Mouse (Mus musculus) right cerebral cortex, postnatal 14 days (tissue): ENCODE results near the gene Galr2.

Experiments used
- DNase-seq: peaks from one replicate; pipeline ENCODE4 v3.0.0; 2022

The Galr2 gene

DNA sequence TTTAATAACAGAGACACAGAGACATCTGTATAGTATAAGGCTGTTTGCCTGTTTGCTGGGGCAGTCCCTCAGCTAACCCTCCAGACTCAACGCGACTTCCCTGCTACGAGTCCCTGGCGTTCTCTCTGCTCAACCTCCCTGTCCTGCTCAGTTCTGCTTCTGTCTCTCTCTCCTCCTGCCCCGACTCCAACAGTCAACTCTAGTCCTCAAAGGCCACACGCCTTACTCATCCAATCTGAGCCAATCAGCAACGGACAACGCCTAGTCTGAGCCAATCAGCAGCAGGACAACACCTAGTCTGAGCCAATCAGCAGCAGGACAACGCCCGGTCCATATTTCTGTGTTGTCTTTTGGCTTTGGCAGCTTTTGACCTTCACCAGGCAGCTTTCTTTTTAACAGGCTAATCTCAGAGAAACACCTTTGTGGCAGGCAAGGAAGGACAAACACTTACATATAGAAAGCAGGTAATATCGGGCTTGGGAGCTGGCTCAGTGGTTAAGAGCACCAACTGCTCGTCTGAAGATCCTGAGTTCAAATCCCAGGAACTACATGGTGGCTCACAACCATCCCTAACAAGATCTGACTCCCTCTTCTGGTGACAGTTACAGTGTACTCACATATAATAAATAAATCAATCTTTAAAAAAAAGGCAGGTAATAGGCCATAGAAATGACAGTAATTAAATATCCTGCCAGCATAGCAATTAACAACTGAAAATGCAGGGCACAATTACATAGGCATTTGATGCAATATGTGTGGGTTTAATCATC, 27.2 kb downstream of the Galr2 start:
- no peak for DNase-seq

DNA sequence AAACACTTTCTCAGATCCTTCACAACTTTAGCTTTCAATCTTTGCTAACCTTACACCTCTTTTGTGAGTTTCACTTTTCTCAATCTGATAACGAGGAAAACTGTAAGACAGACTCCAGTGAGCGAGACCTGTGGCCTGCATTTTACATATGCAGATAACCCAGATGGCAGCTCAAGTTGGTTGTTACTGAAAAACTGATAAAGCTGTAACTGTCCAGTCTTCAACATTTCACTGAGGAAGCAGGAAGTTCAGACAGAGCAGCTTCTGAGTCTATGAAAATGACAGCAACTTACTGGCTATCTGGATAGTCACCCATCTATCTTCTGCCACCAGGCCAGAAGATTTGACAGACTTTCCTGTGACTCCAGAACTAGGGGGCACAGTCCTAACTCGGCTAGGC, 28.9 kb downstream of the Galr2 start:
- no peak for DNase-seq

DNA sequence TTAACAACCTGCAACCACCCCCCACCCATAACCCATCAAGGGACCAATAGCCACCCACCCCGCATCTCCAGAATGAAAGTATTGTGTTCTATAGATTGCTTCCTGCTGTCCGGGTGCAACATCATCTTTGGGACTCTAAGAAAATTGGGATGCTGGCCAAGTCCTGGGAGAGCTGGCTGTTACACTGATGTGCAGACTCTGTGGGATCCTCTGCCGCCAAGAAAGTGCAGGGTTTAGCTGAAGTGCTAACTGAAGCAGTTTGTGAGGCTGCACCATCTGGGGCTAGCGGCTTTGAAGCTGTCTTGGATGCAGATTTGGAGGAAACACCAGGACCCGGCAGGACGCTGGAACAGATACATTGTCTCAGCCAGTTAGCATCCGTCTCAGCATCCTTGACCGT, 30.4 kb downstream of the Galr2 start:
- DNase-seq: peak; percentile 41

DNA sequence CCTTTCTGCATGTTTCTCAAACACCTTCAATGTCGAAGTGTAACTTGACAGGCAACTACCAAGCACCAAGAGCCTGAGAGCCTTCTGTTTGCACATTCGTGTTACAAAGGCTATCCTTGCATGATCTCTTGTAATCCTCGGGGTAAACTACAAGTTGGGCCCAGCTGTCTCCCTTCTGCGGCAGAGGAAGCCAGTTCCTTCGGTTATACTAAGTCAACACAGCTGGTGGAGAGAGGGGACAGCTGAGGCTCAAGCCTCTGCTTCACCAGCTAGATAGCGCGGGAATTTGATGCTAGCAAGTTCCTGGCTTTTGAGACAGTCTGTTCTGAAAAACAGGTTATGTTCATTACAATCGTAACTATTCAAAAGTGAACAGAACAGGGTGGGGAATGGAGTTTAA, 31.6 kb downstream of the Galr2 start:
- no peak for DNase-seq

DNA sequence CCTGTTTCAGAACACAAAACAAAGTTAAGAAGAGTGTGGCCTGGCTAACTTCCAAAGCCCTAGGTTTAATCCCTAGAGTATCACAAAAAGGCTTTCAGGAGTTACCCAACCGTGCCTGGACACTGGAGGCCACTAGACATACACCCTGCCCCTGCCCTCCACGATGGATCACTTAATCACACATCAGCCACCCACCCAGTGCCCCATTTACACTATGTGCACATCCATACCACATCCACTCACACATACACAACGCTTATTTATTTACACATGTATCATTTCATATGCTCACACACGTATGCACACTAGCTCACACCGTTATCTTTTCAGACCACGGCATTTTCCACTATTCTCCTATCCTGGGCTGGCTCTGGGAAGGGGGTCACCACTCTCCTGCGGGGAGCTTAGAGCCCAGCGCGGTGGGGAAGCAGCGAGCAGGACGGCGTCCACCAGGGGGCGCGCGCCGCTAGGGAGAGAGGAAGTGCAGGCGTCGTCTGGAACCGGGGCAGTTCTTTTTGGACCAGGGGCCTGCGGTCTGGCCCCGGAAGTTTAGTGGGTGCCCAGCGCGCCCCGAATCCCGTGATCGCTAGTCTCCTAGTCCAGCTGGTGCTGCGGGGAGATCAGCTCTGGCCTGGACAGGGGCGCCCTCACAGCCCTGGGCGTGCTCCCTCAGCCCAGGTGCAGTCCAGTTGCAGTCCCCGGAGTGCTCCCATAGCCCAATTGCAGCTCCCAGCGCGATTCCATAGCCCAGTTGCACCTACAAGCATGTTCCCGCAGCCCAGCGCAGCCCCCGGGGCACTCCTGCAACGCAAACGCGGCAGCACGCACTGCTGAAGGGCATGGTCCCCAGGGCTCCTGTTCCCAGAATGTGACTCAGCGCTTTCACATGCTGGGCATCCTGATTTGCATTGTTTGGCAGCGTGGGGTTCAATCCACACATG, 38.2 kb downstream of the Galr2 start:
- DNase-seq: peak; percentile 93

DNA sequence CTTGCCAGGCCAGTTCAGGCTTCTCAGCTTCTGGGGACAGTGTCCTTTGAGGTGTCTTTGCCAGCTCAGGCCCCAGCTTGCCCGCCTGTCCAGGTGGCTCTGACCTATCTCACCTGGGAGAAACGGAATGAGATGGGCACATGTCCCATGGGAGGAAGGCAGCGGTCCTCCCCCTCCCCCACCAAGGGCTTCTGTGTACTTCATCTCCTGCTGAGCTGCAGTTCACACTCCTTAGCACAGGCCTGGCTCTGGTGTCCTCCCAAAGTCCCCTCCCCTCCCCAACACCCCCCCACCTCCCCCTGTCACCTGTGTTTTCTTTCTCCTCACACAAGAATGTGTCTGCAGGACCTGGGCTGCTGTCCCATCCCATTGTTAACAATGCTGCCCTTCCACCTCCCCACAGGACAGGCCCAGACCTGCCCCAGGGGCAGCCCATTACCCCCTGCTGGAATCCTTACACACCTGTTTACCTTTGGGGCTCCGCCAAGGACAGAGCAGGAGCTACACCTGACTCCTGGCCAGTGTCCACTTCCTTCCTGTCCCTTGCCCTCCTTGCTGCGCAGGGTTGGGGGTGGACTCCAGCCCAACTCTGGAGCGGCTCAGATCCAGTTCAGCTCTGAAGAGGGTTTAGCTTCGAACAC, 46.3 kb downstream of the Galr2 start:
- no peak for DNase-seq

DNA sequence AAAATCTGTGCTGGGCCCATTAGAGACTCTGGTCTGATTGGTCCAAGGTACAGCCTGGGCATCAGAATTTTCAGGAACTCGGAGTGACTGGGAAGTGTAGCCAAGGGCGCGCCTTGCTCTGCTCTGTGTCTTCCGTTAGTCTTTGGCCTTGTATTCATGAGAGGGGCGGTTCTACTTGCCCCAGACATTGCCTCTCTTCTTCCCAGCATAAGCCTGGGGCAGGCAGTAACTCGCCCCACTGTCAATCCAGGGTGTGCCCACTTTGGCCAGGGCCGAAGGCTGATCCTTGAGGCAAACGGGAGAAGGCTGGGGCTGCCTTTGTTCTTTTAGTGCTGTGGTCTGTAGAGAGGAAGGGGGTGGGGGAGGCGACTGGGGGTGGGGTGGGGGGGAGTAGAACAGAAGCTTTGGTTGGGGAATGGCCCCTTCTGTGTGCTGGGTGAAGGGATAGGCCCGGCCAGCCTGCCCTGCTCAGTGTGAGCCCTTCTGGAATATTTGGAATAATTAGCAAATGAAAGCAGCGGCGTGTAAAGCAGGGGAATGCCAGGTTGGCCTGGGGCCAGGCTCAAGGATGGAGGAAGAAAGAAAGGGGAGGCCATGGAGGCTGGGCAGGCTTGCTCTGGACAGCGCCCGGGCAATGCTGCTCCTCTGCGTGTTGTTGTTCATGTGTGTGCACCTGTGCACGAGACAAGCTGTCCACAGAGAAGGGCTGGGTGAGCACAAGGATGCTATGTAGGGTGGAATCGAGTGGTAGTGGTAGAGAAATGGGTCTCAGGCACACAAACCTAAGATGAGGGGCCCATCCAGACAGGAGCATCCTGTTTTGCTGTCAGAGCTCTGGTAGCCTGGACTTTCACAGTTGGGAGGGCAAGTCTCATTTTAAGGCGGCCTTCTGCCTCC, 48.8 kb downstream of the Galr2 start:
- DNase-seq: no peak

DNA sequence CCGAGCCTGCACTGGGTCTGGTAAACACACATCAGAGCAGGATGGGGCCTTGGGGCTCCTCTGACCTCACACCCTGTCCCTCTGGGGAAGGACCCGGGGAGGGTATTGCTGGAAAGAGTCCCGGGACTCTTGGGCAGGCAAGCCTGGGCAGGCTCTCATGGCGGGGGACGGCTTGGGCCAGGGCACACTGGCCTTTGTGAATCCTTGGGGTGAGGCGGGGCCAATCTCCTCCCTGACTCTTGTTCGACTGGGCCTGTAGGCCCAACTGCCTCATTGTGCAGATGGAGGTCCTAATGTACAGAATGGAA, 49.4 kb downstream of the Galr2 start:
- no peak for DNase-seq

DNA sequence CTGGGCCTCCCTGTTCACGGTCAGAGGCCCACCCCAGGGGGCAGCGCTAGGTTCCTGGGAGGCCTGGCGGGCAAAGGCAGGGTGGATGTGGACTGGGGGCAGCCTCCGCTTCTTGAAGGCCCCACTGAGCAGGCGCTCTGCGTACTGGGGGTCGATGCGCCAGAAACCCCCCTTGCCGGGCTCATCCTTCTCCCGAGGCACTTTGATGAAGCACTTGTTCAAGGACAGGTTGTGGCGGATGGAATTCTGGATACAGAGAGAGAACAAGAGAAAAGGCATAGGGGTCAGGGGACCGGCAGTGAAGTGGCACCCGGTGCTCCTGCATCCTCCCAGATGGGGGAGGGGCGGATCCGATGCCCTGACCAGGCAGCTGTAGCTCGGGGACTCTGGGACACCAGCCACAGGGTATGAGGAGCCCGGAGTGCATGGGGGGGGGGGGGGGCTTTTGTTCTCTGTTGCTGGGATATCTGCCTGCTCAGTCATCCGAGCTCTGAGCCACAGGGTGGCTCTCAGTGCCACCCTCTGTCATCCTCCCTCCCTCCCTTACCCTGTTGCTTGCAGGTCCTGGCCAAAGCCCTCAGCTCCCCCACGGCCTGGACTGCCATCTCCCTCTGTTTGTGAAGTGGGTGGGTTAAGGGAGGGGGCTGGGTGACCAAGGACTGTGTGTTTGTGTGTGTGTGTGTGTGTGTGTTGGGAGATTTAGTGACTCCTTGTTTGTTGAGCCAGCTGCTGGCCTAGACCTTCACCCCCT, 51.7 kb downstream of the Galr2 start:
- DNase-seq: peak; percentile 57

DNA sequence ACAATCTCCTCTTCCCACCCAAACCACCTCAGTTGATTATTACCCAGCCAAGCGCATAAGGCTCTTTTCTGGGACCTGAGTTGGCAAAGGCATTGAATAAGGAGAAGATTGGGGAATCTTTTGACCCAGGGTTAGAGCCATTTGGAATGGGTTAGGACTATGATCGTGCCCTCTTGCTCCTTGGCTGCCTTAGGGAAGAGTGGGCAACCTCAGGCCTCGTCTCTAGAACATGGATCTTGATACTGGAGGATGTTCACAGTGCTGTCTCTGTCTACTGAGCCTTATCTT, 52.2 kb downstream of the Galr2 start:
- DNase-seq: no peak
